Mouse (Mus musculus) MEL (cell line): ENCODE results near the gene Sft2d2. TPM values are rescaled to one million over a fixed set of nuclear protein-coding genes. Genes with fewer than 3 reads are reported as not detected.
A peak's percentile ranks its signal among the peaks of the same experiment; 100 is the strongest.

Experiments used
- DNase-seq: peaks from one replicate; pipeline ENCODE4 v3.0.0; 2011; ENCODE audit warnings: low read depth, low spot score
- H3K27ac ChIP-seq: 2 replicates; pipeline ENCODE4 v1.5.1; 2012; ENCODE audit warnings: low read depth, mild to moderate bottlenecking, control low read depth, low read length, moderate library complexity; ENCODE audit not compliant: control insufficient read depth
- H3K27me3 ChIP-seq, 2 experiments: fragments of 150-350 bp in 1 of 2; sonication (generic) in 1 of 2; 2 replicates each; pipeline ENCODE4 v1.6.1; 2012; ENCODE audit warnings: low read length in 2 of 2, mild to moderate bottlenecking in 2 of 2, improper control_type of control experiment in 1 of 2, moderate library complexity in 1 of 2; ENCODE audit not compliant: insufficient read depth in 2 of 2, control insufficient read depth in 1 of 2
- H3K36me3 ChIP-seq, 2 experiments: 2 replicates each; pipeline ENCODE4 v1.6.1; 2012 to 2014; ENCODE audit warnings: low read length in 2 of 2, improper control_type of control experiment in 1 of 2, inconsistent platforms in 1 of 2, mild to moderate bottlenecking in 1 of 2; ENCODE audit not compliant: insufficient read depth in 2 of 2, control insufficient read depth in 1 of 2
- H3K4me1 ChIP-seq, 2 experiments: fragments of 150-350 bp in 1 of 2; sonication (generic) in 1 of 2; 2 replicates each; pipeline ENCODE4 v1.6.1; 2012; ENCODE audit warnings: low read length in 2 of 2, improper control_type of control experiment in 1 of 2, mild to moderate bottlenecking in 1 of 2; ENCODE audit not compliant: insufficient read depth in 2 of 2, control insufficient read depth in 1 of 2
- H3K4me3 ChIP-seq, 2 experiments: fragments of 150-350 bp in 1 of 2; sonication (generic) in 1 of 2; 2 replicates each; pipeline ENCODE4 v1.5.1; 2012; ENCODE audit warnings: low read depth in 2 of 2, low read length in 2 of 2, mild to moderate bottlenecking in 2 of 2, moderate library complexity in 2 of 2, control low read depth in 1 of 2, improper control_type of control experiment in 1 of 2; ENCODE audit not compliant: control insufficient read depth in 1 of 2, insufficient read depth in 1 of 2
- H3K79me2 ChIP-seq: 2 replicates; pipeline ENCODE4 v1.6.1; 2012; ENCODE audit warnings: mild to moderate bottlenecking, low read length, moderate library complexity; ENCODE audit not compliant: control insufficient read depth, poor library complexity, insufficient read depth
- H3K9ac ChIP-seq: 2 replicates; pipeline ENCODE4 v1.6.1; 2012; ENCODE audit warnings: low read depth, mild to moderate bottlenecking, control low read depth, low read length, moderate library complexity; ENCODE audit not compliant: control insufficient read depth, poor library complexity, severe bottlenecking
- H3K9me3 ChIP-seq: fragments of 150-350 bp; sonication (generic); replicated peaks from 2 replicates; pipeline ENCODE4 v1.6.1; 2012; ENCODE audit warnings: mild to moderate bottlenecking, low read length, improper control_type of control experiment, moderate library complexity; ENCODE audit not compliant: insufficient read depth
- BHLHE40 ChIP-seq: IDR thresholded peaks from 2 replicates; pipeline ENCODE4 v1.6.1; 2012; ENCODE audit warnings: low read depth, mild to moderate bottlenecking, inconsistent platforms, low read length, improper control_type of control experiment, borderline replicate concordance
- CHD1 ChIP-seq: IDR thresholded peaks from 2 replicates; pipeline ENCODE4 v1.6.1; 2012; ENCODE audit warnings: low read depth, mild to moderate bottlenecking, inconsistent platforms, low read length, improper control_type of control experiment
- CHD2 ChIP-seq: IDR thresholded peaks from 2 replicates; pipeline ENCODE4 v1.6.1; 2011; ENCODE audit warnings: low read length, improper control_type of control experiment
- E2F4 ChIP-seq: IDR thresholded peaks from 2 replicates; pipeline ENCODE4 v1.6.1; 2011; ENCODE audit warnings: low read depth, low read length, improper control_type of control experiment, borderline replicate concordance
- ELF1 ChIP-seq: IDR thresholded peaks from 2 replicates; pipeline ENCODE4 v1.6.1; 2014; ENCODE audit warnings: low read depth, mild to moderate bottlenecking, inconsistent platforms, low read length, improper control_type of control experiment, moderate library complexity
- EP300 ChIP-seq, 2 experiments: IDR thresholded peaks; 2 replicates each; pipeline ENCODE4 v1.6.1; 2011; ENCODE audit warnings: improper control_type of control experiment in 2 of 2, low read length in 2 of 2, low read depth in 1 of 2, mild to moderate bottlenecking in 1 of 2
- ETS1 ChIP-seq: IDR thresholded peaks from 2 replicates; pipeline ENCODE4 v1.6.1; 2012; ENCODE audit warnings: low read depth, mild to moderate bottlenecking, inconsistent platforms, low read length, improper control_type of control experiment, moderate library complexity
- GABPA ChIP-seq: IDR thresholded peaks from 2 replicates; pipeline ENCODE4 v1.6.1; 2012; ENCODE audit warnings: low read depth, mild to moderate bottlenecking, inconsistent platforms, low read length, improper control_type of control experiment, moderate library complexity
- GATA1 ChIP-seq: IDR thresholded peaks from 2 replicates; pipeline ENCODE4 v1.6.1; 2011; ENCODE audit warnings: low read depth, low read length, improper control_type of control experiment
- HCFC1 ChIP-seq: IDR thresholded peaks from 2 replicates; pipeline ENCODE4 v1.6.1; 2012; ENCODE audit warnings: low read depth, mild to moderate bottlenecking, inconsistent platforms, low read length, improper control_type of control experiment, moderate library complexity
- JUND ChIP-seq: IDR thresholded peaks from 2 replicates; pipeline ENCODE4 v1.6.1; 2011; ENCODE audit warnings: low read depth, mild to moderate bottlenecking, improper control_type of control experiment, low read length
- KAT2A ChIP-seq: conservative IDR thresholded peaks from 2 replicates; pipeline ENCODE4 v1.6.1; 2012; ENCODE audit warnings: low read depth, low read length, improper control_type of control experiment, inconsistent platforms
- MAFK ChIP-seq: IDR thresholded peaks from 2 replicates; pipeline ENCODE4 v1.6.1; 2011; ENCODE audit warnings: low read depth, mild to moderate bottlenecking, low read length, improper control_type of control experiment, borderline replicate concordance
- MAX ChIP-seq: IDR thresholded peaks from 2 replicates; pipeline ENCODE4 v1.6.1; 2011; ENCODE audit warnings: low read length, improper control_type of control experiment
- MAZ ChIP-seq: IDR thresholded peaks from 2 replicates; pipeline ENCODE4 v1.6.1; 2012; ENCODE audit warnings: low read depth, mild to moderate bottlenecking, inconsistent platforms, low read length, improper control_type of control experiment
- MXI1 ChIP-seq: IDR thresholded peaks from 2 replicates; pipeline ENCODE4 v1.6.1; 2011; ENCODE audit warnings: mild to moderate bottlenecking, low read depth, low read length, improper control_type of control experiment
- MYB ChIP-seq: IDR thresholded peaks from 2 replicates; pipeline ENCODE4 v1.6.1; 2011; ENCODE audit warnings: mild to moderate bottlenecking, low read depth, low read length, improper control_type of control experiment
- MYC ChIP-seq: IDR thresholded peaks from 2 replicates; pipeline ENCODE4 v1.6.1; 2011; ENCODE audit warnings: low read depth, mild to moderate bottlenecking, low read length, improper control_type of control experiment, moderate library complexity
- NELFE ChIP-seq: IDR thresholded peaks from 2 replicates; pipeline ENCODE4 v1.6.1; 2011; ENCODE audit warnings: low read depth, low read length, improper control_type of control experiment
- NRF1 ChIP-seq: IDR thresholded peaks from 2 replicates; pipeline ENCODE4 v1.6.1; 2014; ENCODE audit warnings: low read depth, mild to moderate bottlenecking, inconsistent platforms, low read length, improper control_type of control experiment, moderate library complexity; ENCODE audit not compliant: poor library complexity, insufficient read depth, severe bottlenecking
- POLR2A ChIP-seq, 2 experiments: IDR thresholded peaks; 2 replicates each; pipeline ENCODE4 v1.6.1; 2011 to 2012; ENCODE audit warnings: low read length in 2 of 2, mild to moderate bottlenecking in 2 of 2, control low read depth in 1 of 2, improper control_type of control experiment in 1 of 2, low read depth in 1 of 2, moderate library complexity in 1 of 2; ENCODE audit not compliant: control insufficient read depth in 1 of 2, insufficient read depth in 1 of 2, poor library complexity in 1 of 2
- POLR2AphosphoS2 ChIP-seq: IDR thresholded peaks from 2 replicates; pipeline ENCODE4 v1.6.1; 2011; ENCODE audit warnings: low read length, improper control_type of control experiment
- POLR2AphosphoS5 ChIP-seq: IDR thresholded peaks from 2 replicates; pipeline ENCODE4 v1.6.1; 2012; ENCODE audit warnings: low read depth, borderline replicate concordance, mild to moderate bottlenecking, inconsistent platforms, low read length, moderate library complexity, mixed read lengths
- RAD21 ChIP-seq: IDR thresholded peaks from 2 replicates; pipeline ENCODE4 v1.6.1; 2011; ENCODE audit warnings: mild to moderate bottlenecking, low read depth, low read length, improper control_type of control experiment
- RCOR1 ChIP-seq: IDR thresholded peaks from 2 replicates; pipeline ENCODE4 v1.6.1; 2012; ENCODE audit warnings: low read depth, mild to moderate bottlenecking, inconsistent platforms, low read length, improper control_type of control experiment
- SIN3A ChIP-seq: IDR thresholded peaks from 2 replicates; pipeline ENCODE4 v1.6.1; 2012; ENCODE audit warnings: low read length, improper control_type of control experiment, inconsistent platforms
- TAL1 ChIP-seq: IDR thresholded peaks from 2 replicates; pipeline ENCODE4 v1.6.1; 2012; ENCODE audit warnings: mild to moderate bottlenecking, inconsistent platforms, low read length, moderate library complexity, mixed read lengths
- TBP ChIP-seq: IDR thresholded peaks from 2 replicates; pipeline ENCODE4 v1.8.0; 2011; ENCODE audit warnings: low read depth, low read length, improper control_type of control experiment
- TCF12 ChIP-seq: IDR thresholded peaks from 2 replicates; pipeline ENCODE4 v1.6.1; 2014; ENCODE audit warnings: low read depth, mild to moderate bottlenecking, inconsistent platforms, low read length, improper control_type of control experiment, moderate library complexity
- USF1 ChIP-seq: IDR thresholded peaks from 2 replicates; pipeline ENCODE4 v1.6.1; 2014; ENCODE audit warnings: low read depth, mild to moderate bottlenecking, inconsistent platforms, low read length, improper control_type of control experiment, moderate library complexity
- USF2 ChIP-seq, 2 experiments: IDR thresholded peaks; 2 replicates each; pipeline ENCODE4 v1.6.1; 2011 to 2012; ENCODE audit warnings: improper control_type of control experiment in 2 of 2, low read length in 2 of 2, borderline replicate concordance in 1 of 2, inconsistent platforms in 1 of 2, low read depth in 1 of 2, mild to moderate bottlenecking in 1 of 2; ENCODE audit not compliant: insufficient read depth in 1 of 2
- ZC3H11A ChIP-seq: IDR thresholded peaks from 2 replicates; pipeline ENCODE4 v1.6.1; 2012; ENCODE audit warnings: low read depth, mild to moderate bottlenecking, inconsistent platforms, low read length, improper control_type of control experiment
- ZMIZ1 ChIP-seq: IDR thresholded peaks from 2 replicates; pipeline ENCODE4 v1.6.1; 2012; ENCODE audit warnings: low read depth, mild to moderate bottlenecking, inconsistent platforms, low read length, improper control_type of control experiment, moderate library complexity
- ZNF384 ChIP-seq: IDR thresholded peaks from 2 replicates; pipeline ENCODE4 v1.6.1; 2012; ENCODE audit warnings: low read depth, mild to moderate bottlenecking, inconsistent platforms, low read length, improper control_type of control experiment
- polyA plus RNA-seq, 2 experiments: library from polyadenylated mRNA; stranded (reverse) in 1 of 2; unstranded in 1 of 2; fragments of >175 nt in 1 of 2; fragments of >200 nt in 1 of 2; gene quantifications; 2 replicates each; pipeline versions ENCODE4 v1.2.1 to v1.2.4; 2012; ENCODE audit warnings: low replicate concordance in 2 of 2, low read depth in 1 of 2; ENCODE audit not compliant: insufficient read length in 2 of 2, insufficient read depth in 1 of 2, missing spikeins in 1 of 2
- total RNA-seq: library from RNA; depleted of rRNA; stranded (reverse); fragments of 300-350 nt; gene quantifications from 2 replicates; pipeline ENCODE4 v1.2.3, GENCODE M21; 2012

Sft2d2 gene
- total and polyA plus RNA-seq, 3 experiments: 4.0 to 8.9 TPM; not detected in 1

GRCm38 (mm10) chr1:165217023-165217589, 22.9 kb upstream of the Sft2d2 start (continued):
- peak; percentile 66 for TF ChIP-seq ETS1
- TF ChIP-seq CHD2: no peak

GRCm38 (mm10) chr1:165215831-165216230, 21.6 kb upstream of the Sft2d2 start:
- Histone ChIP-seq H3K36me3 (peaks cover 19 to 25% of the 10 kb centered on the region in 2 experiments), H3K27me3 (no peaks in the 10 kb centered on the region), H3K79me2 (no peaks in the 10 kb centered on the region), H3K9ac (no peak overlapping the region), H3K4me3 (no peak overlapping the region), H3K4me1 (peaks cover 10 to 18% of the 10 kb centered on the region in 2 experiments), H3K9me3 (no peaks in the 10 kb centered on the region), H3K27ac (peak overlapping the region; percentile 60)
- peak; percentile 85 for DNase-seq
- TF ChIP-seq KAT2A: no peak
- TF ChIP-seq ETS1: peak; percentile 96
- peak; percentile 70; the same call in 1 of the 2 replicates for TF ChIP-seq GATA1
- peak; percentile 94 for TF ChIP-seq SIN3A
- no peak for TF ChIP-seq POLR2AphosphoS2
- no peak for TF ChIP-seq POLR2AphosphoS5
- no peak for TF ChIP-seq ZMIZ1
- peak; percentile 51 for TF ChIP-seq TAL1
- peak; percentile 69 for TF ChIP-seq MYB
- TF ChIP-seq MAFK: no peak
- peak; percentile 72; the same call in 1 of the 2 replicates for TF ChIP-seq MXI1
- TF ChIP-seq GABPA: no peak
- no peak for TF ChIP-seq POLR2A (IDR thresholded peaks at IDR 0.05; ENCODE audit: control insufficient read depth in 1 of 2, insufficient read depth in 1 of 2, low read depth in 1 of 2, low read length in 2 of 2, poor library complexity in 1 of 2)
- no peak for TF ChIP-seq JUND
- no peak for TF ChIP-seq BHLHE40
- peak; percentile 31; the same call in 1 of the 2 replicates for TF ChIP-seq TCF12
- TF ChIP-seq RAD21: no peak
- 0 out of 2 replicates have a peak, but pooled peaks have one; percentile 43 for TF ChIP-seq RCOR1
- no peak for TF ChIP-seq MAZ
- TF ChIP-seq CHD1: no peak
- no peak for TF ChIP-seq HCFC1
- peak; percentile 61 for TF ChIP-seq ELF1
- no peak for TF ChIP-seq USF2 (IDR thresholded peaks at IDR 0.05; ENCODE audit: borderline replicate concordance in 1 of 2, insufficient read depth in 1 of 2, low read depth in 1 of 2, low read length in 2 of 2)
- TF ChIP-seq TBP: no peak
- TF ChIP-seq MAX: peak; percentile 60; the same call in 1 of the 2 replicates
- no peak for TF ChIP-seq NELFE
- no peak for TF ChIP-seq ZNF384
- TF ChIP-seq E2F4: no peak
- TF ChIP-seq USF1: no peak
- peak; percentile 79 to 81 for TF ChIP-seq EP300 (IDR thresholded peaks at IDR 0.05; ENCODE audit: low read depth in 1 of 2, low read length in 2 of 2)
- TF ChIP-seq NRF1: no peak
- 0 out of 2 replicates have a peak, but pooled peaks have one; percentile 54 for TF ChIP-seq MYC
- TF ChIP-seq ZC3H11A: no peak
